Mouse (Mus musculus) ES-E14 (cell line): ENCODE measurements around the gene Gbx1. TPM values are rescaled to one million over a fixed set of nuclear protein-coding genes. Genes with fewer than 3 reads are reported as not detected.

ENCODE experiments used
- DNase-seq: peaks from one replicate; pipeline ENCODE4 v3.0.0-alpha.2; 2013; ENCODE audit warnings: low read depth, low spot score
- H3K27ac ChIP-seq: 2 replicates; pipeline ENCODE4 v1.5.1; 2012; ENCODE audit warnings: low read depth, mild to moderate bottlenecking, low read length, moderate library complexity, mixed read lengths; ENCODE audit not compliant: poor library complexity, insufficient read depth, severe bottlenecking
- H3K36me3 ChIP-seq: 2 replicates; pipeline ENCODE4 v1.6.1; 2012; ENCODE audit warnings: mild to moderate bottlenecking, low read length, moderate library complexity, mixed read lengths; ENCODE audit not compliant: control insufficient read depth, poor library complexity, insufficient read depth, severe bottlenecking
- H3K4me1 ChIP-seq, 2 experiments: fragments of 150-350 bp in 1 of 2; sonication (generic) in 1 of 2; 2 replicates each; pipeline ENCODE4 v1.6.1; 2012; ENCODE audit warnings: low read length in 2 of 2, mild to moderate bottlenecking in 1 of 2, mixed read lengths in 1 of 2; ENCODE audit not compliant: control insufficient read depth in 2 of 2, insufficient read depth in 2 of 2, poor library complexity in 1 of 2
- H3K4me3 ChIP-seq, 2 experiments: fragments of 150-350 bp in 1 of 2; sonication (generic) in 1 of 2; 2 replicates each; pipeline ENCODE4 v1.5.1; 2012; ENCODE audit warnings: low read length in 2 of 2, low read depth in 1 of 2, mild to moderate bottlenecking in 1 of 2, mixed read lengths in 1 of 2; ENCODE audit not compliant: insufficient read depth in 1 of 2, poor library complexity in 1 of 2, severe bottlenecking in 1 of 2
- H3K9ac ChIP-seq: 2 replicates; pipeline ENCODE4 v1.6.1; 2012; ENCODE audit warnings: low read depth, mild to moderate bottlenecking, low read length, mixed read lengths; ENCODE audit not compliant: poor library complexity, insufficient read depth, severe bottlenecking
- H3K9me3 ChIP-seq: fragments of 150-350 bp; sonication (generic); 2 replicates; pipeline ENCODE4 v1.6.1; 2012; ENCODE audit warnings: low read depth, mild to moderate bottlenecking, low read length; ENCODE audit not compliant: control insufficient read depth, insufficient read depth
- CHD2 ChIP-seq: IDR thresholded peaks from 2 replicates; pipeline ENCODE4 v1.6.1; 2014; ENCODE audit warnings: mild to moderate bottlenecking, low read depth, low read length, inconsistent platforms
- HCFC1 ChIP-seq: IDR thresholded peaks from 2 replicates; pipeline ENCODE4 v1.6.1; 2012; ENCODE audit warnings: low read length, inconsistent platforms, borderline replicate concordance; ENCODE audit not compliant: insufficient read depth
- MAFK ChIP-seq: IDR thresholded peaks from 2 replicates; pipeline ENCODE4 v1.6.1; 2014; ENCODE audit warnings: mild to moderate bottlenecking, low read depth, low read length, inconsistent platforms; ENCODE audit not compliant: insufficient read depth
- ZC3H11A ChIP-seq: IDR thresholded peaks from 2 replicates; pipeline ENCODE4 v1.6.1; 2012; ENCODE audit warnings: low read depth, mild to moderate bottlenecking, inconsistent platforms, low read length, borderline replicate concordance
- ZNF384 ChIP-seq: IDR thresholded peaks from 2 replicates; pipeline ENCODE4 v1.6.1; 2012; ENCODE audit warnings: low read depth, low read length, inconsistent platforms
- in situ Hi-C, 2 experiments: fragments of 600-800 bp; cut with MboI; formaldehyde crosslinking; loops; one replicate each; pipeline ENCODE4 v1.15.1; 2025; ENCODE audit warnings: low sequenced_read_pairs in 2 of 2, inconsistent platforms in 1 of 2; ENCODE audit not compliant: unreplicated experiment in 2 of 2
- total RNA-seq: library from RNA; depleted of rRNA; stranded (reverse); fragments of 300-350 nt; gene quantifications from 2 replicates; pipeline ENCODE4 v1.2.3, GENCODE M21; 2012

Gbx1 gene
- total RNA-seq, 1 experiment = 0.40 TPM

GRCm38 (mm10) chr5:24490413-24490920 is 36.5 kb downstream of the Gbx1 start:
- Histone ChIP-seq H3K9me3 (no peaks in the 10 kb centered on the region), H3K4me1 (peaks cover 6 to 9% of the 10 kb centered on the region in 2 experiments; a peak in 2 of 4 replicates), H3K9ac (no peak overlapping the region), H3K36me3 (peaks cover 41% of the 10 kb centered on the region), H3K4me3 (no peak overlapping the region), H3K27ac (no peak overlapping the region)
- no peak for TF ChIP-seq MAFK
- no peak for TF ChIP-seq ZC3H11A
- TF ChIP-seq HCFC1 = no peak
- TF ChIP-seq ZNF384 = no peak
- TF ChIP-seq CHD2 = no peak
- no peak for DNase-seq
- in situ Hi-C loops = no loop called here

GRCm38 (mm10) chr5:24486738-24487137 is 40.3 kb downstream of the Gbx1 start:
- Histone ChIP-seq H3K9ac (no peak overlapping the region), H3K4me1 (peaks cover 10 to 25% of the 10 kb centered on the region in 2 experiments; a peak in 3 of 4 replicates), H3K27ac (no peak overlapping the region), H3K4me3 (no peak overlapping the region), H3K36me3 (peaks cover 42% of the 10 kb centered on the region), H3K9me3 (no peaks in the 10 kb centered on the region)
- no peak for DNase-seq
- in situ Hi-C loops = no loop called here
- no peak for TF ChIP-seq ZNF384
- TF ChIP-seq ZC3H11A = no peak
- TF ChIP-seq CHD2 = no peak
- no peak for TF ChIP-seq MAFK
- TF ChIP-seq HCFC1 = no peak

- peak; percentile 82 for DNase-seq
- Histone ChIP-seq H3K27ac (no peak overlapping the region), H3K9me3 (no peaks in the 10 kb centered on the region), H3K4me1 (peaks cover 13 to 29% of the 10 kb centered on the region in 2 experiments; a peak in 3 of 4 replicates), H3K9ac (no peak overlapping the region), H3K36me3 (peaks cover 42% of the 10 kb centered on the region), H3K4me3 (no peak overlapping the region)
- TF ChIP-seq CHD2 (no peak), HCFC1 (no peak), ZC3H11A (no peak), ZNF384 (no peak), MAFK (no peak)
- in situ Hi-C loops = no loop called here
Measured at GRCm38 (mm10) chr5:24486097-24486496, 40.9 kb downstream of the Gbx1 start.

DNA sequence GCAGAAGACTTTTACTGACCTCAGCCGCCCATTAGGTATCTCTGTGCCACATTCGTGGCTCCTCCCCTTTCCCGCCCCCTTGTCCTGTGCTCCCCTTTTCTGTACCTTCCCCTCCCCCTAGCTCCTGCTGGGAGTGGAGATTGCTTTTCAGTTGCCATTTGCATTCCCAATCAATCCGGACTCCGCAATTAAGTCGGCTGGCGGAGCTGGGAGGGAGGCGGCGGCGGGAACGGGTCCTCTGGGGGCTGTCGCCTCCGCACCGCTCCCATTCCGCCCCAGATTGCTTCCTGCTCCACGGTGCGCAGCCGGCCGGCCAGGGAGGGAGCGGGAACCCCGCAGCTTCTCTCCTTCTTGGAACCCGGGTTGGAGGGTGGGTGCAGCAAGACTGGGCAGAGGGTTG is 42.0 kb downstream of the Gbx1 start:
- Histone ChIP-seq H3K36me3 (peaks cover 45% of the 10 kb centered on the region; the same call in 1 of the 2 replicates), H3K27ac (no peak overlapping the region), H3K9ac (peak overlapping the region; percentile 1; the same call in 1 of the 2 replicates), H3K9me3 (no peaks in the 10 kb centered on the region), H3K4me3 (peak overlapping the region; percentile 44 to 58), H3K4me1 (peaks cover 13 to 34% of the 10 kb centered on the region in 2 experiments; a peak in 3 of 4 replicates)
- TF ChIP-seq ZC3H11A (no peak), CHD2 (no peak), HCFC1 (no peak), ZNF384 (no peak), MAFK (no peak)
- DNase-seq = no peak
- in situ Hi-C loops = no loop called here

GRCm38 (mm10) chr5:24483326-24483725 is 43.7 kb downstream of the Gbx1 start:
- Histone ChIP-seq H3K36me3 (peaks cover 47% of the 10 kb centered on the region; the same call in 1 of the 2 replicates), H3K4me3 (peak overlapping the region; percentile 41 to 48; a peak in 3 of 4 replicates), H3K27ac (0 out of 2 replicates have a peak overlapping the region, but pooled peaks have one; percentile 3), H3K9me3 (no peaks in the 10 kb centered on the region), H3K4me1 (peaks cover 13 to 39% of the 10 kb centered on the region in 2 experiments; a peak in 3 of 4 replicates), H3K9ac (peak overlapping the region; percentile 27; the same call in 1 of the 2 replicates)
- in situ Hi-C loops = no loop called here
- DNase-seq = peak; percentile 81
- TF ChIP-seq ZNF384 (no peak), ZC3H11A (peak; percentile 38; the same call in 1 of the 2 replicates), HCFC1 (peak; percentile 30; the same call in 1 of the 2 replicates)
